Mouse (Mus musculus): ENCODE measurements at regions not wholly inside any gene's neighbourhood (a gene's known extent, or its start where the extent isn't known, plus 50 kb on each side); places are given as distances from the start of the nearest gene placed in this dataset.

DNA sequence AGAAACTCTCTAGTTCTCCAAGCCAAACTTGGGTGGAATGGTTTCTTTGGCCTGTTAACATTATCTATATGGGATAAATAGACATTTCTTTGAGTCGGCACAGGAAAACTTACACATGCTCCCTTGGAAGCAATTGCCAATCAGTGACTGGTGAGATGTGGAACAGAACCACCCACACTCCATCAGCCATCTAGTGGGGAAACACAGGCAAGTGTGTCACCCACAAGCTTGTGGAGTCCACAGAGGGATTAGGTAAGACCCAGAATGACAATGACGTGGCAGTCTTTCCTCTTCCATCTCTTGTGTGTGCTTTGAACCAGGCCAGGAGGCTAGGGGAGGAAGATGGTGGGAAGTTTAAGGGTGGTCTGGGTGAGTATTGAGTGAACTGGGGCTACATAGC lies 257.5 kb upstream of the Gadl1 start:
- TF ChIP-seq CTCF (IDR thresholded peaks at IDR 0.05; ENCODE audit: borderline replicate concordance, control insufficient read depth, extremely low read depth, insufficient read depth, low read length, poor library complexity) (no peak), POLR2A (IDR thresholded peaks at IDR 0.05; ENCODE audit: control insufficient read depth, extremely low read depth, insufficient read depth, low read length, poor library complexity) (no peak)
